ENCODE assay signal across 22 mouse cellular contexts in genomic region chr3:23188479-23188878, GRCm38 (mm10).
DNase-seq lines count a peak whose midpoint lies in the region; ATAC-seq lines count a peak whose summit lies in the region.
"Had no signal": no experiment of that assay in that cellular context is flagged by ENCODE, and none has a peak within 500 bp of the region (broad histone marks: within the 10 kb centered on the region; RNA-seq: fewer than 3 reads in every experiment).

No protein-coding gene starts in this region.

- H3K27me3 ChIP-seq in hindbrain, embryonic 14.5 days (ENCODE audit: control insufficient read depth, insufficient read depth, low read length) = no peaks in the 10 kb centered on the region
- H3K27me3 ChIP-seq in hindbrain, embryonic 10.5 days (ENCODE audit: insufficient read depth, poor library complexity, severe bottlenecking) = no peaks in the 10 kb centered on the region
- no peaks in the 10 kb centered on the region for H3K27me3 ChIP-seq in neural tube, embryonic 13.5 days
- no peaks in the 10 kb centered on the region for H3K27me3 ChIP-seq in neural tube, embryonic 15.5 days (replicated peaks)
- H3K27me3 ChIP-seq: embryonic facial prominence, embryonic 13.5 days; embryonic facial prominence, embryonic 15.5 days; forebrain, embryonic 12.5 days had no signal

- H3K36me3 ChIP-seq in hindbrain, embryonic 14.5 days (replicated peaks; ENCODE audit: control insufficient read depth, insufficient read depth) = no peaks in the 10 kb centered on the region
- H3K36me3 ChIP-seq in hindbrain, embryonic 10.5 days = no peaks in the 10 kb centered on the region
- H3K36me3 ChIP-seq in neural tube, embryonic 13.5 days = no peaks in the 10 kb centered on the region
- H3K36me3 ChIP-seq in neural tube, embryonic 15.5 days = no peaks in the 10 kb centered on the region
- H3K36me3 ChIP-seq: embryonic facial prominence, embryonic 13.5 days; embryonic facial prominence, embryonic 15.5 days; forebrain, embryonic 10.5 days; forebrain, embryonic 12.5 days had no signal

- no peak overlapping the region for H3K9ac ChIP-seq in hindbrain, embryonic 14.5 days
- H3K9ac ChIP-seq in neural tube, embryonic 13.5 days = no peak overlapping the region
- H3K9ac ChIP-seq in neural tube, embryonic 15.5 days (replicated peaks) = no peak overlapping the region
- H3K9ac ChIP-seq: embryonic facial prominence, embryonic 13.5 days; embryonic facial prominence, embryonic 15.5 days; forebrain, embryonic 12.5 days had no signal

- H3K4me1 ChIP-seq in hindbrain, embryonic 14.5 days (replicated peaks; ENCODE audit: control insufficient read depth, insufficient read depth, low read length) = no peaks in the 10 kb centered on the region
- no peaks in the 10 kb centered on the region for H3K4me1 ChIP-seq in hindbrain, embryonic 10.5 days (replicated peaks)
- no peaks in the 10 kb centered on the region for H3K4me1 ChIP-seq in neural tube, embryonic 13.5 days (replicated peaks)
- no peaks in the 10 kb centered on the region for H3K4me1 ChIP-seq in neural tube, embryonic 15.5 days
- H3K4me1 ChIP-seq: embryonic facial prominence, embryonic 13.5 days; embryonic facial prominence, embryonic 15.5 days; forebrain, embryonic 10.5 days; forebrain, embryonic 12.5 days had no signal

- H3K9me3 ChIP-seq in hindbrain, embryonic 14.5 days (ENCODE audit: control insufficient read depth, low read length) = no peaks in the 10 kb centered on the region
- H3K9me3 ChIP-seq in hindbrain, embryonic 10.5 days = no peaks in the 10 kb centered on the region
- H3K9me3 ChIP-seq in neural tube, embryonic 13.5 days = no peaks in the 10 kb centered on the region
- H3K9me3 ChIP-seq in neural tube, embryonic 15.5 days (replicated peaks) = no peaks in the 10 kb centered on the region
- H3K9me3 ChIP-seq: embryonic facial prominence, embryonic 13.5 days; embryonic facial prominence, embryonic 15.5 days; forebrain, embryonic 10.5 days; forebrain, embryonic 12.5 days had no signal

- 67% methylated on average over 4 of the region's 4 CpGs for WGBS in hindbrain, embryonic 14.5 days
- 92% methylated on average over 4 of the region's 4 CpGs for WGBS in hindbrain, embryonic 10.5 days
- WGBS in neural tube, embryonic 13.5 days = 56% methylated on average over 4 of the region's 4 CpGs
- 50% methylated on average over 4 of the region's 4 CpGs for WGBS in neural tube, embryonic 15.5 days

- H3K4me2 ChIP-seq in hindbrain, embryonic 14.5 days (replicated peaks) = no peak overlapping the region
- H3K4me2 ChIP-seq in neural tube, embryonic 13.5 days = no peak overlapping the region
- no peak overlapping the region for H3K4me2 ChIP-seq in neural tube, embryonic 15.5 days
- H3K4me2 ChIP-seq: embryonic facial prominence, embryonic 13.5 days; embryonic facial prominence, embryonic 15.5 days; forebrain, embryonic 12.5 days had no signal

- ATAC-seq in hindbrain, embryonic 14.5 days (ENCODE audit: low FRiP score) = peak; percentile 21; the same call in 1 of the 2 replicates
- peak; percentile 87 for ATAC-seq in neural tube, embryonic 13.5 days (ENCODE audit: low read depth)
- ATAC-seq in neural tube, embryonic 15.5 days (ENCODE audit: low FRiP score) = peak; percentile 38
- ATAC-seq: forebrain, embryonic 14.5 days had no signal

- no peak for DNase-seq in hindbrain, embryonic 14.5 days (ENCODE audit: low spot score)
- DNase-seq in hindbrain, embryonic 10.5 days (ENCODE audit: low spot score) = no peak
- DNase-seq in neural tube, embryonic 10.5 days (ENCODE audit: extremely low spot score, low spot score) = no peak
- DNase-seq in urinary bladder, adult 2 months (ENCODE audit: low spot score) = no peak
- DNase-seq: adrenal gland, adult 2 months; adrenal gland, postnatal 10 days; adrenal gland, postnatal 25 days; cerebellum, adult 11 months; cerebellum, adult 18-20 months; cerebellum, adult 8-10 months; cerebellum, adult 9-11 months; cerebellum, postnatal 14 days; cerebellum, postnatal 36 days; embryo, embryonic 11 days had no signal

- H3K27ac ChIP-seq in hindbrain, embryonic 14.5 days = no peak overlapping the region
- H3K27ac ChIP-seq in hindbrain, embryonic 10.5 days = no peak overlapping the region
- H3K27ac ChIP-seq in neural tube, embryonic 13.5 days (replicated peaks) = no peak overlapping the region
- no peak overlapping the region for H3K27ac ChIP-seq in neural tube, embryonic 15.5 days (replicated peaks)
- H3K27ac ChIP-seq: embryonic facial prominence, embryonic 13.5 days; embryonic facial prominence, embryonic 15.5 days; forebrain, embryonic 10.5 days; forebrain, embryonic 12.5 days had no signal

- H3K4me3 ChIP-seq in hindbrain, embryonic 14.5 days (replicated peaks; ENCODE audit: low read length) = no peak overlapping the region
- H3K4me3 ChIP-seq in hindbrain, embryonic 10.5 days = no peak overlapping the region
- no peak overlapping the region for H3K4me3 ChIP-seq in neural tube, embryonic 13.5 days
- no peak overlapping the region for H3K4me3 ChIP-seq in neural tube, embryonic 15.5 days (replicated peaks)
- H3K4me3 ChIP-seq: embryonic facial prominence, embryonic 13.5 days; embryonic facial prominence, embryonic 15.5 days; erythroblast, embryonic 14.5 days; forebrain, embryonic 10.5 days; forebrain, embryonic 12.5 days had no signal

Comparison
In these comparisons a context has a peak if more than half of its experiments do, and no peak if none do; other contexts are left out.
1. ATAC-seq: peak in every context shown above with its lines; median percentile 87 in neural tube, embryonic 13.5 days; 38 in neural tube, embryonic 15.5 days; 21 in hindbrain, embryonic 14.5 days.